8 mouse cellular contexts compared by ENCODE assay signal in genomic region chr7:16273081-16273765, GRCm38 (mm10). TPM values are rescaled to one million over a fixed set of nuclear protein-coding genes. Genes with fewer than 3 reads are reported as not detected.
A peak's percentile ranks its signal among the peaks of the same experiment; 100 is the strongest.
DNase-seq lines count a peak whose midpoint lies in the region; ATAC-seq and TF ChIP-seq lines count a peak whose summit lies in the region.

TSS of gene Inafm1 (minus strand) at chr7:16273617.

- H3K27ac ChIP-seq in forebrain, embryonic 10.5 days: peak within 1 kb of the TSS; percentile 87
- peak within 1 kb of the TSS; percentile 63 to 89 for H3K27ac ChIP-seq in heart, embryonic 14.5 days (replicated peaks in 1 of 2; ENCODE audit: control insufficient read depth in 1 of 2, insufficient read depth in 1 of 2, low read depth in 2 of 2, low read length in 2 of 2)
- H3K27ac ChIP-seq in liver, embryonic 14.5 days: peak within 1 kb of the TSS; percentile 82
- H3K27ac ChIP-seq in neural tube, embryonic 11.5 days (ENCODE audit: low read depth, low read length): peak within 1 kb of the TSS; percentile 85

- peak; percentile 84 for ATAC-seq in heart, embryonic 14.5 days (ENCODE audit: insufficient number of reproducible peaks, insufficient read depth, low FRiP score, low read depth)
- ATAC-seq in liver, embryonic 14.5 days (ENCODE audit: insufficient read depth): peak; percentile 73
- ATAC-seq in neural tube, embryonic 11.5 days (ENCODE audit: insufficient read depth, low FRiP score, low TSS enrichment): peak; percentile 80

- no peak for TF ChIP-seq CTCF in E14TG2a.4 (conservative IDR thresholded peaks at IDR 0.05; ENCODE audit: low read length)
- no peak; the same call in 1 of the 2 replicates for TF ChIP-seq CTCF in liver, embryonic 14.5 days (IDR thresholded peaks at IDR 0.05; ENCODE audit: low read depth)

- TF ChIP-seq EP300 in liver, embryonic 14.5 days (IDR thresholded peaks at IDR 0.05; ENCODE audit: low read depth): no peak

- H3K4me3 ChIP-seq in E14TG2a.4 (replicated peaks; ENCODE audit: low read length): peak within 1 kb of the TSS; percentile 90
- peak within 1 kb of the TSS; percentile 70 for H3K4me3 ChIP-seq in forebrain, embryonic 10.5 days
- peak within 1 kb of the TSS; percentile 76 to 81 for H3K4me3 ChIP-seq in heart, embryonic 14.5 days (ENCODE audit: control insufficient read depth in 1 of 2, insufficient read depth in 1 of 2, low read depth in 1 of 2, low read length in 2 of 2)
- peak within 1 kb of the TSS; percentile 73 to 79 for H3K4me3 ChIP-seq in liver, embryonic 14.5 days (ENCODE audit: insufficient read depth in 1 of 2, low read depth in 2 of 2, low read length in 2 of 2)
- H3K4me3 ChIP-seq in neural tube, embryonic 11.5 days (ENCODE audit: low read depth, low read length): peak within 1 kb of the TSS; percentile 75

- H3K9me3 ChIP-seq in E14TG2a.4 (ENCODE audit: low read length): no peaks in the 10 kb centered on the region
- no peaks in the 10 kb centered on the region for H3K9me3 ChIP-seq in forebrain, embryonic 10.5 days
- no peaks in the 10 kb centered on the region for H3K9me3 ChIP-seq in heart, embryonic 14.5 days (ENCODE audit: control insufficient read depth, low read length)
- H3K9me3 ChIP-seq in liver, embryonic 14.5 days (ENCODE audit: control insufficient read depth, low read length): no peaks in the 10 kb centered on the region
- no peaks in the 10 kb centered on the region for H3K9me3 ChIP-seq in neural tube, embryonic 11.5 days (ENCODE audit: control insufficient read depth, low read length)

- peaks cover 26% of the 10 kb centered on the region for H3K4me1 ChIP-seq in E14TG2a.4 (replicated peaks; ENCODE audit: low read depth, low read length)
- peaks cover 42% of the 10 kb centered on the region for H3K4me1 ChIP-seq in forebrain, embryonic 10.5 days
- H3K4me1 ChIP-seq in heart, embryonic 14.5 days (ENCODE audit: control insufficient read depth in 2 of 2, insufficient read depth in 2 of 2, low read length in 2 of 2): peaks cover 14 to 20% of the 10 kb centered on the region in 2 experiments
- peaks cover 25 to 29% of the 10 kb centered on the region in 2 experiments for H3K4me1 ChIP-seq in liver, embryonic 14.5 days (replicated peaks; ENCODE audit: control insufficient read depth in 2 of 2, insufficient read depth in 2 of 2, low read length in 1 of 2)
- H3K4me1 ChIP-seq in neural tube, embryonic 11.5 days (ENCODE audit: control insufficient read depth, insufficient read depth, low read length): peaks cover 14% of the 10 kb centered on the region

- peak within 1 kb of the TSS; percentile 97 for H3K4me2 ChIP-seq in heart, embryonic 14.5 days (ENCODE audit: low read length)
- H3K4me2 ChIP-seq in liver, embryonic 14.5 days (ENCODE audit: low read depth): peak within 1 kb of the TSS; percentile 96
- H3K4me2 ChIP-seq in neural tube, embryonic 11.5 days (ENCODE audit: low read depth): peak within 1 kb of the TSS; percentile 97

- under 1% methylated on average over 49 of the region's 49 CpGs for WGBS in forebrain, embryonic 10.5 days
- 2% methylated on average over 37 of the region's 49 CpGs for WGBS in heart, embryonic 14.5 days
- WGBS in liver, embryonic 14.5 days (ENCODE audit: insufficient replicate concordance): under 1% methylated on average over 38 of the region's 49 CpGs
- WGBS in neural tube, embryonic 11.5 days: under 1% methylated on average over 49 of the region's 49 CpGs

- H3K36me3 ChIP-seq in E14TG2a.4 (ENCODE audit: insufficient read depth, low read length): peaks cover 33% of the 10 kb centered on the region
- H3K36me3 ChIP-seq in forebrain, embryonic 10.5 days (replicated peaks): peaks cover 34% of the 10 kb centered on the region
- H3K36me3 ChIP-seq in heart, embryonic 14.5 days (ENCODE audit: control insufficient read depth, insufficient read depth, low read length): peaks cover 33% of the 10 kb centered on the region
- peaks cover 11% of the 10 kb centered on the region; the same call in 1 of the 2 replicates for H3K36me3 ChIP-seq in liver, embryonic 14.5 days (replicated peaks; ENCODE audit: control insufficient read depth, insufficient read depth, low read depth)
- H3K36me3 ChIP-seq in neural tube, embryonic 11.5 days (ENCODE audit: control insufficient read depth, insufficient read depth, low read length): peaks cover 2% of the 10 kb centered on the region; the same call in 1 of the 2 replicates

- H3K9ac ChIP-seq in heart, embryonic 14.5 days (ENCODE audit: low read length): peak within 1 kb of the TSS; percentile 85
- H3K9ac ChIP-seq in liver, embryonic 14.5 days (replicated peaks): peak within 1 kb of the TSS; percentile 84
- H3K9ac ChIP-seq in neural tube, embryonic 11.5 days (ENCODE audit: low read length): peak within 1 kb of the TSS; percentile 80

- peaks cover 34% of the 10 kb centered on the region for H3K27me3 ChIP-seq in E14TG2a.4 (ENCODE audit: insufficient read depth, low read length)
- H3K27me3 ChIP-seq in forebrain, embryonic 10.5 days (ENCODE audit: poor library complexity, severe bottlenecking): peaks cover 44% of the 10 kb centered on the region
- H3K27me3 ChIP-seq in heart, embryonic 14.5 days (ENCODE audit: control insufficient read depth, insufficient read depth, low read length): no peaks in the 10 kb centered on the region
- no peaks in the 10 kb centered on the region for H3K27me3 ChIP-seq in liver, embryonic 14.5 days (ENCODE audit: control insufficient read depth, insufficient read depth, low read length)
- 0 out of 2 replicates have a peak, but pooled peaks cover 2% of the 10 kb centered on the region for H3K27me3 ChIP-seq in neural tube, embryonic 11.5 days (ENCODE audit: control insufficient read depth, insufficient read depth, low read length)

- peak; percentile 85 for DNase-seq in c-Kit-positive CD71-negative TER-119-negative erythroid progenitor cells, embryonic 14.5 days (ENCODE audit: low read depth)
- peak; percentile 92 for DNase-seq in forebrain, embryonic 10.5 days (ENCODE audit: extremely low spot score, low spot score)
- DNase-seq in kidney, postnatal 14 days: peak; percentile 94
- peak; percentile 89 to 90 (median 90) for DNase-seq in liver, embryonic 14.5 days (ENCODE audit: low read depth in 3 of 3, low spot score in 3 of 3)
- DNase-seq in neural tube, embryonic 11.5 days (ENCODE audit: low spot score): peak; percentile 91
- peak; percentile 95 for DNase-seq in telencephalon, adult 2 months (ENCODE audit: low read depth, low spot score)

RNA-seq across cellular contexts. Expression of gene Inafm1, which starts in this region (rescaled TPM):
- 5.6 and 6.3 TPM in 2 replicates for polyA plus RNA-seq in forebrain, embryonic 10.5 days (2016; fragmentation: Nextera tagmentation; extraction: Ambion mirVana)
- polyA plus RNA-seq in heart, embryonic 14.5 days (2014; fragmentation: Nextera tagmentation; extraction: Ambion mirVana): 9.9 and 11.7 TPM in 2 replicates
- polyA plus RNA-seq in liver, embryonic 14.5 days (2012; rRNA removed): 7.9 and 8.3 TPM in 2 replicates
- polyA plus RNA-seq in liver, embryonic 14.5 days (2014; fragmentation: Nextera tagmentation; extraction: Ambion mirVana): 3.5 and 4.0 TPM in 2 replicates
- polyA plus RNA-seq in neural tube, embryonic 11.5 days (2014; fragmentation: Nextera tagmentation; extraction: Ambion mirVana): 12.7 and 13.8 TPM in 2 replicates

Comparison
In these comparisons a context has a peak if more than half of its experiments do, and no peak if none do; other contexts are left out.
1. Peak in every context shown above with its lines: DNase-seq, ATAC-seq, H3K4me3 ChIP-seq and H3K27ac ChIP-seq.